ENCODE assay signal across 23 mouse cellular contexts in the genomic region with DNA sequence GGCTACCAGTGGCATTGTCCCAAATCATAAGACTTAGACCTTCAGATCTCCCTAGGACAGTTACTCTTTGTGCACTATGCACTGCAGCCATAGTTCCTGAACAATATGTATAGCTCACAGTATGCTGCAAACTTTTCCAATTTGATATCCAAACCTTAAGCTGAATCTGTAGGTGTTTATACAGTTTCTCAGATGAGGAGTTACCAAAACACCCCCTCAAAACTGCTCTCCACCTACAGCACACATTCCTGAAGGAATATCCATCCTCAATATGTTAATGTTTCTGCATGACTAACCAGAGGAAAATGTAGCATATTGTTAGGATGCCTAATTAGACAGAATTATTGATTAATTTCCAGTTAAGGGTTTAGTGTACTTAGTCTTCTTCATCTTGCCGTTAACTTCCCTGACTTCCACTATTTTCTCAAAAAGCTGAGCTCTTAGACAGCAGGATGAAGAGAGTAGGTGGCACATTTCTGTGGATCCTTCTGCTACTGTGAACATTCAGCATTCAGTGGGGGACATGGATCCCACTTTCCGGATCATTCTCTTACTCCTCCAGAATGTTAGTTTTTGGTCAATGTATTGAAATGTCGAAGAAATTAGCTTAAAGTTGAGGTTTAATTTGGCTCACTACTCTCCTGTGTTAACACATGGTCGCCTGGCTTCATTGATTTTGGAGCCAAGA.
DNase-seq lines count a peak whose midpoint lies in the region; ATAC-seq lines count a peak whose summit lies in the region.
"Had no signal": no experiment of that assay in that cellular context is flagged by ENCODE, and none has a peak within 500 bp of the region (broad histone marks: within the 10 kb centered on the region; RNA-seq: fewer than 3 reads in every experiment).

No protein-coding gene starts in this region.

- peak; percentile 97 for ATAC-seq in frontal cortex, adult (ENCODE audit: low TSS enrichment)
- ATAC-seq: activated CD4-positive, CD25-positive, alpha-beta regulatory T cell, adult 4 months; CD4-positive, CD25-positive, alpha-beta regulatory T cell, adult 4 months; forebrain, embryonic 14.5 days; Patski had no signal

- intact Hi-C loops in left cerebral cortex, postnatal 10 days (cut with DNase I) = no loop called here
- intact Hi-C loops in left cerebral cortex, postnatal 25 days (cut with DNase I) = no loop called here

- no peak for DNase-seq in frontal cortex, postnatal 10 days (ENCODE audit: low spot score in 2 of 2)
- DNase-seq in left cerebral cortex, adult 11 months (ENCODE audit: low spot score) = peak; percentile 12
- no peak for DNase-seq in left cerebral cortex, postnatal 10 days (ENCODE audit: extremely low spot score in 1 of 2, low spot score in 2 of 2)
- peak; percentile 6 to 60 for DNase-seq in left cerebral cortex, postnatal 25 days (ENCODE audit: low spot score in 2 of 2)
- no peak for DNase-seq in left cerebral cortex, adult 18-20 months (ENCODE audit: low spot score in 2 of 2)
- DNase-seq in brain, adult 2 months (ENCODE audit: low read depth, low spot score) = peak; percentile 67
- DNase-seq in thymus, postnatal 36 days = no peak
- DNase-seq: adrenal gland, adult 8-10 months; adrenal gland, postnatal 14 days; adrenal gland, postnatal 36 days; B cell, adult 2 months; cerebellum, adult 11 months; cerebellum, adult 18-20 months; cerebellum, adult 8-10 months; cerebellum, adult 9-11 months; cerebellum, postnatal 14 days; cerebellum, postnatal 36 days; embryo, embryonic 11 days had no signal

Comparison
In these comparisons a context has a peak if more than half of its experiments do, and no peak if none do; other contexts are left out.
1. DNase-seq: peak in left cerebral cortex, adult 11 months (single experiment), left cerebral cortex, postnatal 25 days (2 of 2) and brain, adult 2 months (single experiment); none in frontal cortex, postnatal 10 days (0 of 2), left cerebral cortex, postnatal 10 days (0 of 2), left cerebral cortex, adult 18-20 months (0 of 2) and thymus, postnatal 36 days (0 of 2).